Mouse (Mus musculus): Measurements from ENCODE around the gene Slc27a5. TPM values are rescaled to one million over a fixed set of nuclear protein-coding genes. Genes with fewer than 3 reads are reported as not detected.

The Slc27a5 gene
- polyA plus RNA-seq, 1 experiment from 2014 or later, result 0.18 TPM

Other genes with a start within 250 kb of the Slc27a5 start
- 13.6 and 15.2 TPM in 2 replicates for gene Zscan18, start 194.6 kb downstream of the Slc27a5 start, polyA plus RNA-seq (2016; fragmentation: Nextera tagmentation; extraction: Ambion mirVana)
- gene Zfp329, start 179.3 kb downstream of the Slc27a5 start, polyA plus RNA-seq (2016; fragmentation: Nextera tagmentation; extraction: Ambion mirVana), result 25.4 and 28.2 TPM in 2 replicates
- gene Zfp110, start 163.4 kb downstream of the Slc27a5 start, polyA plus RNA-seq (2016; fragmentation: Nextera tagmentation; extraction: Ambion mirVana), result 32.4 and 34.5 TPM in 2 replicates
- gene Zfp128, start 117.0 kb downstream of the Slc27a5 start, polyA plus RNA-seq (2016; fragmentation: Nextera tagmentation; extraction: Ambion mirVana), result 6.0 and 6.2 TPM in 2 replicates
- 13.8 and 15.8 TPM in 2 replicates for gene Zscan22, start 100.4 kb downstream of the Slc27a5 start, polyA plus RNA-seq (2016; fragmentation: Nextera tagmentation; extraction: Ambion mirVana)
- 585 and 638 TPM in 2 replicates for gene Rps5, start 75.9 kb downstream of the Slc27a5 start, polyA plus RNA-seq (2016; fragmentation: Nextera tagmentation; extraction: Ambion mirVana)
- 0.81 and 0.83 TPM in 2 replicates for gene Rnf225, start 70.8 kb downstream of the Slc27a5 start, polyA plus RNA-seq (2016; fragmentation: Nextera tagmentation; extraction: Ambion mirVana)
- gene Zfp324, start 32.4 kb downstream of the Slc27a5 start, polyA plus RNA-seq (2016; fragmentation: Nextera tagmentation; extraction: Ambion mirVana), result 11.3 and 12.4 TPM in 2 replicates
- gene Zfp446, start 20.3 kb downstream of the Slc27a5 start, polyA plus RNA-seq (2016; fragmentation: Nextera tagmentation; extraction: Ambion mirVana), result 15.3 and 15.7 TPM in 2 replicates
- gene Trim28, start 922 bp upstream of the Slc27a5 start, polyA plus RNA-seq (2016; fragmentation: Nextera tagmentation; extraction: Ambion mirVana), result 370 and 396 TPM in 2 replicates
- 34.9 and 35.9 TPM in 2 replicates for gene Zbtb45, start 11.8 kb upstream of the Slc27a5 start, polyA plus RNA-seq (2016; fragmentation: Nextera tagmentation; extraction: Ambion mirVana)
- gene Chmp2a, start 36.6 kb upstream of the Slc27a5 start, polyA plus RNA-seq (2016; fragmentation: Nextera tagmentation; extraction: Ambion mirVana), result 127 and 132 TPM in 2 replicates
- gene Ube2m, start 40.1 kb upstream of the Slc27a5 start, polyA plus RNA-seq (2016; fragmentation: Nextera tagmentation; extraction: Ambion mirVana), result 107 and 154 TPM in 2 replicates
- gene Mzf1, start 56.6 kb upstream of the Slc27a5 start, polyA plus RNA-seq (2016; fragmentation: Nextera tagmentation; extraction: Ambion mirVana), result 5.3 and 5.4 TPM in 2 replicates
- gene Vmn1r85, start 97.0 kb upstream of the Slc27a5 start, polyA plus RNA-seq (2016; fragmentation: Nextera tagmentation; extraction: Ambion mirVana), result not detected in 2 replicates
- gene Vmn1r86, start 121.7 kb upstream of the Slc27a5 start, polyA plus RNA-seq (2016; fragmentation: Nextera tagmentation; extraction: Ambion mirVana), result not detected in 2 replicates
- gene Vmn1r87, start 142.0 kb upstream of the Slc27a5 start, polyA plus RNA-seq (2016; fragmentation: Nextera tagmentation; extraction: Ambion mirVana), result not detected in 2 replicates
- 0.03 TPM in 1 of 2 replicates, not detected in the other for gene Vmn1r88, start 161.4 kb upstream of the Slc27a5 start, polyA plus RNA-seq (2016; fragmentation: Nextera tagmentation; extraction: Ambion mirVana)
- not detected in 2 replicates for gene Vmn1r89, start 214.8 kb upstream of the Slc27a5 start, polyA plus RNA-seq (2016; fragmentation: Nextera tagmentation; extraction: Ambion mirVana)